Mouse (Mus musculus): ENCODE data around the gene Aox2.
A peak's percentile ranks its signal among the peaks of the same experiment; 100 is the strongest.

Gene Aox2

GRCm38 (mm10) chr1:58408141-58408540, 130.0 kb downstream of the Aox2 start:
- DNase-seq, result no peak

- DNase-seq, result no peak
These were observed 131.5 kb downstream of the Aox2 start for GRCm38 (mm10) chr1:58409553-58410197.

DNA sequence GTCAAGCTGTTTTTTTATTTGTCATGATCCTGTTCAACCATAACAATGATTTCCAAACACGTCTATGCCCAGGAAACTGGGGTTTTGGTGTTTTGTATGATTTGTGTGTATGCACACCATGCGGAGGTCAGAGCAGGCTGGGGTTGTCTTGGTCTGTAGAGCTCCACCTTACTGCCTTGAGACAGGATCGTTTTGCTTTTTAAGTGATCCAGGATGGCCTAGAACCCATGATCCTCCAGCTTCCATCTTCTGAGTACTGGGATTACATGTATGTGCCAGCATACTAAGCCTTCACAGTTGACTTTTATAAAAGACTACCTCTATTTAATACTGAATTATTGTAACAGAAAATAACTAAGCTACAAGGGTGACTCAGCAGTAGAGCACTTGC, 132.1 kb downstream of the Aox2 start:
- DNase-seq, result no peak

GRCm38 (mm10) chr1:58410776-58411175, 132.7 kb downstream of the Aox2 start:
- no peak for DNase-seq

DNA sequence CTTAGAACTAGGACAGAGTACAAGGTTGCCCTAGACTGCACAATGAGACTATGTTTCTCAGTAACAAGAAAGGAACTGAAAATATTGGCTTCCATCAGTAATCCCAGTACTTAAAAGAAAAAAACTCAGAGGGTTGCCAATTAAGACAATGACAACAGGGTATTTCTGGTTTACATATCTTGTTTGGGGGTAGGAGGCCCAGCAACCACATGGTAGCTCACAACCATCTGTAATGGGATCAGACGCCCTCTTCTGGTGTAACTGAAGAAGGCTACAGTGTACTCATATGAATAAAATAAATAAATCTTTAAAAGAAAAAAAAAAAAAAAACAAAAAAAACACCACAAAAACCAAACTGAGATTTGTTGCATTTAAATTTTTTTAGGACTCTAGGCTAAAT, 137.3 kb downstream of the Aox2 start:
- DNase-seq, result no peak

- DNase-seq, result no peak
These were observed 137.9 kb downstream of the Aox2 start for GRCm38 (mm10) chr1:58416048-58416447.

- no peak for DNase-seq
These were observed 141.9 kb downstream of the Aox2 start for GRCm38 (mm10) chr1:58420032-58420431.

DNA sequence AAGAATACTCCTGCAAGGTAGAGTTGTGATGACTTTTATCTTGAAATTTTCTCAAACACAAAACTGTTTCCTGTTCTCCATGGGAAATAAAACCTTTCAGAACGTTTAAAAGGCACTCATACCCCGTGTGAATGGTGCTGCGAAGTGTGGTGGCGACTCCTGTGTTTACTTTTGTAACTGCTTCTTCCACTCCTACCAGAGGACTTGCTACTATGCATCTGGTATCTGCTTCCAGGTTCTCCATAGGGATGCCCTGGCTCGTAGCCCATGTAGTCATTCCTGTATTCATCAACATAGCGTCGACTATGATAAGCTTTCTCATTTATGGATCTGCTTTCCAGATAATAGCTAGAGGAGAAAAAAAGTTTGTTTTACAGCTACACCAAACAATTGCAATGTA, 142.8 kb downstream of the Aox2 start:
- peak; percentile 75 to 81 for DNase-seq

- DNase-seq, result peak; percentile 21 to 65
These were observed 144.8 kb downstream of the Aox2 start for GRCm38 (mm10) chr1:58422879-58423278.

DNA sequence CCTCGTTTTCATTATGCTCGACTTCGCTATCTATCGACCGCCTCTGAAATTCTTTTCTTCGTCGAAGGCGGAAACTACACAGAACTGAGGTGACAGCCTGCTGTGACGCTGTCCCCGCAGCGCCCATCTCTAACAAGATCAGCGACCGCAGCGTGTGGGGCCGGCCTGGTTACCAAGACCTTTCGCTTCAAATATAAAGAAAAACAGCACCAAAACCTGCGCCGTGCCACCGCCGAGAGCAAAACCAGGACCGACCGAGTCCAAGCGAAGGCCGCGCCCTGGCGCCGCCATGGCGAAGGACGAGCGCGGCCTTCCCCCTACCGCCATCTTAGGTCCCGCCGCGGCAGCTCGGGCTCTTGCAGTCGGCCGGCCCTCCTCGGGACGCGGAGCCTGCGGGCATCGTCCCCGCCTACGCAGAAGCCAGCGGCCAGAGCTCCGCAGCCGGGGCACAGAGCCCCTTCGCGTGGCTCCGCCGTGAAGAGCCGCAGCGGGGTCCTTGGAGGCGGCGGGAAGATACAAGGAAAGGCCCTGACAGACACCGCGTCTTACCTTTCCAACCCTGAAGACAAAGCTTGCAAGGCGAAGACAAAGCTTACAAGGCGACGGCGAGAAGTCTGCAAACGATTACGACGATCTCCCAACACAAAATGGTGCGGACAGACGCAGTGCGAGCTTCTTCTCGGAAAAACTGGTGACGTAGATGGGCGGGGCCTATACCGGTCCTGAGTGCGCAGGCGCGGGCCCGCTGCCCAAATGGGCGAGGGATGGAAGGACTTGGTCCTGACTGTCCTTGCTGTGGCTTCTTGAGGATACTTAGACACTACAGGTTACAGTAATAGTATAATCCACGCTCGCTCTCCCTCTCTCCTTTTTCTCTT, 145.5 kb downstream of the Aox2 start, which contains the start of gene Clk1:
Gene Clk1 (minus strand): TSS at position 696 of the 878 bp plus-strand sequence.
- DNase-seq, result peak; percentile 99

DNA sequence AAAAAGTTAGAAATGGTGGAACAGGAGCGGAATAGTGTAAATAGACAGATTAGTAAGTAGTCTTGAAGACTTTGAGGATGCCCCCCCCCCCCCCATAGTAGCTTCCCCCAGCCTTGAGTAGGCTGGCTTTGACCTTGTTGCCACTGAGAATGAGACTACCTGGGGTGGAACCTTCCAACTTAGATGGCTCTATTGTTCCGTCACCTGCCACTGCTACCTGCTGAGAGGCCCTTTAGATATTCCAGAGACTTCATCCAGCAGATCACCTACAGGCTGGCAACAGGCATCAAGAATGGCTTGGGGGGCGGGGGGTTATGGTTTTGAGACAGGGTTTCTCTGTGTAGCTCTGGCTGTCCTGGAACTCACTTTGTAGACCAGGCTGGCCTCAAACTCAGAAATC, 146.4 kb downstream of the Aox2 start:
- peak in 1 of 2 experiments; percentile 18 for DNase-seq

All from cerebellum, postnatal 10 days (tissue).